Mouse (Mus musculus) lung, postnatal 0 days (tissue): ENCODE data around the gene Znhit1. TPM values are rescaled to one million over a fixed set of nuclear protein-coding genes. Genes with fewer than 3 reads are reported as not detected.

Experiments used
- ATAC-seq: fragments of 200-750 bp; cut with Nextera tagmentation; 2 replicates; pipeline ENCODE4 v1.8.0; 2017; ENCODE audit warnings: moderate library complexity
- DNase-seq: peaks from one replicate; pipeline ENCODE4 v3.0.0-alpha.2; 2016; ENCODE audit warnings: low spot score
- H3K27ac ChIP-seq: fragments of 300-500 bp; sonication (generic); 2 replicates; pipeline ENCODE4 v1.5.1; 2014; ENCODE audit warnings: antibody characterized with exemption, mild to moderate bottlenecking, low read length, mixed read lengths
- H3K27me3 ChIP-seq: fragments of 300-500 bp; sonication (generic); replicated peaks from 2 replicates; pipeline ENCODE4 v1.6.1; 2014; ENCODE audit warnings: low read length, mixed read lengths; ENCODE audit not compliant: insufficient read depth
- H3K36me3 ChIP-seq: fragments of 300-500 bp; sonication (generic); 2 replicates; pipeline ENCODE4 v1.6.1; 2014; ENCODE audit warnings: low read length, mixed read lengths; ENCODE audit not compliant: insufficient read depth
- H3K4me1 ChIP-seq: fragments of 300-500 bp; sonication (generic); 2 replicates; pipeline ENCODE4 v1.6.1; 2014; ENCODE audit warnings: antibody characterized with exemption, low read depth, low read length, mixed read lengths; ENCODE audit not compliant: insufficient read depth
- H3K4me2 ChIP-seq: fragments of 300-500 bp; sonication (generic); replicated peaks from 2 replicates; pipeline ENCODE4 v1.6.1; 2014; ENCODE audit warnings: low read depth, mild to moderate bottlenecking, low read length, moderate library complexity, mixed read lengths
- H3K4me3 ChIP-seq: fragments of 300-500 bp; sonication (generic); 2 replicates; pipeline ENCODE4 v1.5.1; 2014; ENCODE audit warnings: low read depth, low read length
- H3K9ac ChIP-seq: fragments of 300-500 bp; sonication (generic); replicated peaks from 2 replicates; pipeline ENCODE4 v1.6.1; 2014; ENCODE audit warnings: low read depth, mild to moderate bottlenecking
- H3K9me3 ChIP-seq: fragments of 300-500 bp; sonication (generic); 2 replicates; pipeline ENCODE4 v1.6.1; 2016; ENCODE audit warnings: low read length, mixed read lengths
- CTCF ChIP-seq: IDR thresholded peaks from 2 replicates; pipeline ENCODE4 v1.5.1; 2016; ENCODE audit warnings: antibody characterized with exemption, mild to moderate bottlenecking
- EP300 ChIP-seq: IDR thresholded peaks from 2 replicates; pipeline ENCODE4 v1.6.1; 2016; ENCODE audit warnings: antibody characterized with exemption, mild to moderate bottlenecking, control low read depth
- WGBS: fragments of 180-500 bp; shearing (Covaris S2); extraction: QIAGEN DNeasy Blood & Tissue Kit; methylation state at CpG from one replicate; pipeline ENCODE4 v1.1.7; 2014; 5-methylcytosine and 5-hydroxymethylcytosine counted together
- polyA plus RNA-seq: library from polyadenylated mRNA; unstranded; fragments of >200 nt; fragmentation: Nextera tagmentation; extraction: Ambion mirVana; gene quantifications from 2 replicates; pipeline ENCODE4 v1.2.1, GENCODE M21; 2015

Gene Znhit1
- polyA plus RNA-seq, 1 experiment from 2014 or later, result 83.9 TPM

DNA sequence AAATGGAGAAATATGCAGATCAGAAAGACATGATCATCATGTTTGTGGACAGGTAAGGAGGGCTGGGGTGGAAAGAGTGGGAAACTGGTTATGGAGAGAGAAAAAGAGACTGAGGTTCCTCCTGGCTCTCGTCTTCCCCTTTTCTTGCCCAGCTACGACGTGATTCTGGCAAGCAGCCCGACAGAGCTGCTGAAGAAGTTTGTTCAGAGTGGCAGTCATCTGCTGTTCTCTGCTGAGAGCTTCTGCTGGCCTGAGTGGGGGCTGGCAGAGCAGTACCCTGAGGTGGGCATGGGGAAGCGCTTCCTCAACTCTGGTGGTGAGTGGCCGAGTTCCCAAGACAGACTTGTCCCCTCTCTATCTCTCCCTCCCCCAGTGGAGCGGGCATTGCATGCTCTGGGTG lies 599 bp upstream of the Znhit1 start:
- Histone ChIP-seq H3K9me3 (no peaks in the 10 kb centered on the region), H3K4me1 (peaks cover 11% of the 10 kb centered on the region), H3K9ac (no peak overlapping the region), H3K27me3 (no peaks in the 10 kb centered on the region), H3K27ac (no peak overlapping the region), H3K36me3 (peaks cover 21% of the 10 kb centered on the region), H3K4me3 (peak overlapping the region; percentile 81; the same call in 1 of the 2 replicates), H3K4me2 (peak overlapping the region; percentile 94)
- WGBS, result 29% methylated on average over 7 of the region's 7 CpGs
- DNase-seq (peak; percentile 52), ATAC-seq (no peak)
- TF ChIP-seq CTCF (no peak), EP300 (no peak)

DNA sequence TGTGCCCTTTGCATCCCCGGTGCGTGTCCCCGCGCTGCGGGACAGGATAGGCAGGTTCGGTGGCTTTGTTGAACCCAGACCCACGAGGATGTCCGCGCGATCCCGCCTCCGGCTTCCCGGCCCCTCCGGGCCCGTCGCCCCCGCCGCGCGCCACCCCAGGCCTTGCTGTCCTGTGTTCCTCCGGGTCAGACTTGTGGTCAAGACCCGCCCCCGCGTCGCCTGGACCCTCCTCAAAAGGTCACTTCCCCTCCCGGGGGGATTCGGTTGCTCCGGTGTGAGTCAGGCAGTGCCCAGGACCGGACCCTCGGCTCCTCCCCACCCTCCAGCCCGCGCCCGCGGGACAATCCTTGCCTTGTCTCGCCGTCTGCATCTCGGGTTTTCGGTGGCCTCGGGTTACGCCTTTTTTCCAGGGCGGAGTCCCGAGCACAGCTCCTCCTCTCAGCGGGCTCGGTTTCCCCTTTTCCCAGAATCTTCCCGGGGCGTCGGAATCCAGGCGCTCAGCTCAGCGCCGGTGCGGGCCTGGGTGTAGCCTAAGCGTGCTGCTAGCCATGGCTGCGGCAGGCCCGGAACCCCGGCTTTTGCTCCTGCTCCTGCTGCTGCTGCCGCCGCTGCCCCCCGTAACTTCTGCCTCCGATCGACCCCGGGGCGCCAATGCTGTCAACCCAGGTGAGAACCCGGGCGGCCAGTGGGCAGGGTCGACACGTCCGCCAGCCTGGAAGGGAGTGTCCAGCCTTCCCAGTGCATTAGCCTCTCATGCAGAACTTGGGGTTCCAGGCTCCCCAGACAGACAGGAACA lies 485 bp downstream of the Znhit1 start:
- Histone ChIP-seq H3K9me3 (no peaks in the 10 kb centered on the region), H3K36me3 (peaks cover 14% of the 10 kb centered on the region; the same call in 1 of the 2 replicates), H3K4me2 (peak overlapping the region; percentile 94), H3K27me3 (no peaks in the 10 kb centered on the region), H3K9ac (peak overlapping the region; percentile 75), H3K4me1 (peaks cover 11% of the 10 kb centered on the region), H3K27ac (peak overlapping the region; percentile 86), H3K4me3 (peak overlapping the region; percentile 81)
- peak; percentile 65 for ATAC-seq
- under 1% methylated on average over 60 of the region's 67 CpGs for WGBS
- peak; percentile 85 for DNase-seq
- no peak for TF ChIP-seq CTCF
- no peak for TF ChIP-seq EP300

GRCm38 (mm10) chr5:136986695-136987137 lies 1.1 kb downstream of the Znhit1 start, which contains the start of gene Plod3:
Gene Plod3 (plus strand): TSS chr5:136987019.
- Histone ChIP-seq H3K9ac (peak within 1 kb of the TSS; percentile 75), H3K4me2 (peak within 1 kb of the TSS; percentile 94), H3K4me3 (peak within 1 kb of the TSS; percentile 81), H3K9me3 (no peaks in the 10 kb centered on the region), H3K36me3 (peaks cover 11% of the 10 kb centered on the region; the same call in 1 of the 2 replicates), H3K27me3 (no peaks in the 10 kb centered on the region), H3K27ac (peak within 1 kb of the TSS; percentile 86), H3K4me1 (peaks cover 11% of the 10 kb centered on the region)
- 0% methylated on average over 26 of the region's 26 CpGs for WGBS
- peak; percentile 100 for DNase-seq
- peak; percentile 96 for ATAC-seq
- no peak for TF ChIP-seq EP300
- TF ChIP-seq CTCF, result no peak

DNA sequence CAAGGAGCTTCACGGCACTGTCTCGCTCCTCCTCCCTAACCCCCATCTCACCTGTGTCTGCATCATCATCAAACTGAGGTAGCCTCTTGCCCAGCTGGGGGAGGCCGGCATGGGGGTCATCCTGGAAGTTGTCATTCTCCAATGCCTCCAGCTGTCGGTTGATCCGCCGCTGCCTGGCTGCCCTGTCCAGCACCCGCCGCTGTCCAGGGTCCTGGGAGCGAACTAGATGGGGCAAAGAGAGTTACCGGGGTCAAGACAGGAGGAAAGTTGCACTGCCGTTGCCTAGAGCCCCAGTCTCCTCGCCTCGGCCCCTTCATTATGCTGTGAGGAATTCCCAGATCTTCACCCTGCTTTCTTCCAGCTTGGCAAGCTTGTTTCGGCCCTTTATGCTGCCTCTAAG lies 3.0 kb downstream of the Znhit1 start:
- no peaks in the 10 kb centered on the region for H3K9me3 ChIP-seq
- no peak overlapping the region for H3K4me2 ChIP-seq
- peaks cover 11% of the 10 kb centered on the region for H3K4me1 ChIP-seq
- DNase-seq, result no peak
- H3K36me3 ChIP-seq, result 0 out of 2 replicates have a peak, but pooled peaks cover 3% of the 10 kb centered on the region
- no peak for TF ChIP-seq CTCF
- no peak for TF ChIP-seq EP300
- 51% methylated on average over 14 of the region's 14 CpGs for WGBS
- H3K27ac ChIP-seq, result no peak overlapping the region
- H3K9ac ChIP-seq, result no peak overlapping the region
- ATAC-seq, result no peak
- no peaks in the 10 kb centered on the region for H3K27me3 ChIP-seq
- H3K4me3 ChIP-seq, result no peak overlapping the region

- Histone ChIP-seq H3K27ac (no peak overlapping the region), H3K4me1 (peaks cover 5% of the 10 kb centered on the region), H3K9me3 (no peaks in the 10 kb centered on the region), H3K36me3 (0 out of 2 replicates have a peak, but pooled peaks cover 3% of the 10 kb centered on the region), H3K27me3 (no peaks in the 10 kb centered on the region), H3K9ac (no peak overlapping the region), H3K4me2 (no peak overlapping the region), H3K4me3 (no peak overlapping the region)
- whole genome bisulfite sequencing, result 56% methylated on average over 11 of the region's 16 CpGs
- ATAC-seq, result no peak
- DNase-seq, result peak; percentile 40
- peak; percentile 67 for TF ChIP-seq CTCF
- no peak for TF ChIP-seq EP300
Measured at GRCm38 (mm10) chr5:136982338-136982930, 5.4 kb downstream of the Znhit1 start.

- DNase-seq (no peak), ATAC-seq (no peak)
- 86% methylated on average over 8 of the region's 8 CpGs for WGBS
- Histone ChIP-seq H3K27ac (no peak overlapping the region), H3K4me1 (peaks cover 1% of the 10 kb centered on the region), H3K4me3 (no peak overlapping the region), H3K4me2 (no peak overlapping the region), H3K36me3 (0 out of 2 replicates have a peak, but pooled peaks cover 3% of the 10 kb centered on the region), H3K27me3 (no peaks in the 10 kb centered on the region), H3K9ac (no peak overlapping the region), H3K9me3 (no peaks in the 10 kb centered on the region)
- TF ChIP-seq EP300 (no peak), CTCF (peak; percentile 26)
Measured at GRCm38 (mm10) chr5:136980974-136981373, 6.8 kb downstream of the Znhit1 start.
